Mouse (Mus musculus): Measurements from ENCODE around the gene Rprd1b. TPM values are rescaled to one million over a fixed set of nuclear protein-coding genes. Genes with fewer than 3 reads are reported as not detected.
A peak's percentile ranks its signal among the peaks of the same experiment; 100 is the strongest.

Rprd1b gene
- polyA plus RNA-seq, 1 experiment from 2014 or later = 50.9 TPM

- Histone ChIP-seq H3K27ac (ENCODE audit: low read depth) (peak overlapping the region; percentile 90), H3K4me1 (ENCODE audit: insufficient read depth) (peaks cover 16% of the 10 kb centered on the region), H3K4me2 (peak overlapping the region; percentile 81), H3K9me3 (ENCODE audit: low read depth, low read length) (no peaks in the 10 kb centered on the region), H3K36me3 (ENCODE audit: insufficient read depth) (no peaks in the 10 kb centered on the region), H3K4me3 (ENCODE audit: low read depth, low read length) (no peak overlapping the region), H3K27me3 (ENCODE audit: insufficient read depth, low read length) (no peaks in the 10 kb centered on the region), H3K9ac (no peak overlapping the region)
- peak; percentile 69 for DNase-seq
- 32% methylated on average over 6 of the region's 6 CpGs for WGBS
- peak; percentile 72; the same call in 1 of the 2 replicates for ATAC-seq (ENCODE audit: insufficient read depth)
- TF ChIP-seq CTCF (IDR thresholded peaks at IDR 0.05; ENCODE audit: low read depth) = no peak
These were observed 124.5 kb downstream of the Rprd1b start for GRCm38 (mm10) chr2:158152685-158153309.

- H3K4me2 ChIP-seq = peak overlapping the region; percentile 81
- no peaks in the 10 kb centered on the region for H3K27me3 ChIP-seq (ENCODE audit: insufficient read depth, low read length)
- WGBS = under 1% methylated on average over 22 of the region's 22 CpGs
- no peaks in the 10 kb centered on the region for H3K9me3 ChIP-seq (ENCODE audit: low read depth, low read length)
- ATAC-seq (ENCODE audit: insufficient read depth) = peak; percentile 79
- peak overlapping the region; percentile 90 for H3K27ac ChIP-seq (ENCODE audit: low read depth)
- no peaks in the 10 kb centered on the region for H3K36me3 ChIP-seq (ENCODE audit: insufficient read depth)
- H3K4me3 ChIP-seq (ENCODE audit: low read depth, low read length) = peak overlapping the region; percentile 38
- H3K9ac ChIP-seq = peak overlapping the region; percentile 55
- no peak for TF ChIP-seq CTCF (IDR thresholded peaks at IDR 0.05; ENCODE audit: low read depth)
- peaks cover 16% of the 10 kb centered on the region for H3K4me1 ChIP-seq (ENCODE audit: insufficient read depth)
- DNase-seq = peak; percentile 76
These were observed 125.5 kb downstream of the Rprd1b start for GRCm38 (mm10) chr2:158153728-158154343.

- H3K27ac ChIP-seq (ENCODE audit: low read depth) = peak overlapping the region; percentile 90
- no peaks in the 10 kb centered on the region for H3K9me3 ChIP-seq (ENCODE audit: low read depth, low read length)
- no peaks in the 10 kb centered on the region for H3K36me3 ChIP-seq (ENCODE audit: insufficient read depth)
- peaks cover 21% of the 10 kb centered on the region for H3K4me1 ChIP-seq (ENCODE audit: insufficient read depth)
- 60% methylated on average over 8 of the region's 8 CpGs for WGBS
- DNase-seq = no peak
- ATAC-seq (ENCODE audit: insufficient read depth) = no peak
- peak overlapping the region; percentile 81; the same call in 1 of the 2 replicates for H3K4me2 ChIP-seq
- TF ChIP-seq CTCF (IDR thresholded peaks at IDR 0.05; ENCODE audit: low read depth) = no peak
- no peak overlapping the region for H3K9ac ChIP-seq
- no peaks in the 10 kb centered on the region for H3K27me3 ChIP-seq (ENCODE audit: insufficient read depth, low read length)
- H3K4me3 ChIP-seq (ENCODE audit: low read depth, low read length) = no peak overlapping the region
These were observed 126.3 kb downstream of the Rprd1b start for GRCm38 (mm10) chr2:158154641-158155040.

GRCm38 (mm10) chr2:158155101-158155500, 126.8 kb downstream of the Rprd1b start:
- Histone ChIP-seq H3K9ac (no peak overlapping the region), H3K27me3 (ENCODE audit: insufficient read depth, low read length) (no peaks in the 10 kb centered on the region), H3K4me3 (ENCODE audit: low read depth, low read length) (no peak overlapping the region), H3K9me3 (ENCODE audit: low read depth, low read length) (no peaks in the 10 kb centered on the region), H3K4me1 (ENCODE audit: insufficient read depth) (peaks cover 24% of the 10 kb centered on the region), H3K27ac (ENCODE audit: low read depth) (no peak overlapping the region), H3K4me2 (no peak overlapping the region), H3K36me3 (ENCODE audit: insufficient read depth) (no peaks in the 10 kb centered on the region)
- no peak for ATAC-seq (ENCODE audit: insufficient read depth)
- DNase-seq = no peak
- no peak for TF ChIP-seq CTCF (IDR thresholded peaks at IDR 0.05; ENCODE audit: low read depth)
- 79% methylated on average over 7 of the region's 7 CpGs for WGBS

GRCm38 (mm10) chr2:158155615-158156014, 127.3 kb downstream of the Rprd1b start:
- Histone ChIP-seq H3K9ac (no peak overlapping the region), H3K4me3 (ENCODE audit: low read depth, low read length) (no peak overlapping the region), H3K27ac (ENCODE audit: low read depth) (no peak overlapping the region), H3K27me3 (ENCODE audit: insufficient read depth, low read length) (no peaks in the 10 kb centered on the region), H3K36me3 (ENCODE audit: insufficient read depth) (no peaks in the 10 kb centered on the region), H3K4me1 (ENCODE audit: insufficient read depth) (peaks cover 27% of the 10 kb centered on the region), H3K4me2 (no peak overlapping the region), H3K9me3 (ENCODE audit: low read depth, low read length) (no peaks in the 10 kb centered on the region)
- TF ChIP-seq CTCF (IDR thresholded peaks at IDR 0.05; ENCODE audit: low read depth) = no peak
- 63% methylated on average over 2 of the region's 2 CpGs for WGBS
- ATAC-seq (ENCODE audit: insufficient read depth) = no peak
- no peak for DNase-seq

- no peak for ATAC-seq (ENCODE audit: insufficient read depth)
- WGBS = 76% methylated on average over 9 of the region's 9 CpGs
- peak overlapping the region; percentile 24; the same call in 1 of the 2 replicates for H3K27ac ChIP-seq (ENCODE audit: low read depth)
- no peak for TF ChIP-seq CTCF (IDR thresholded peaks at IDR 0.05; ENCODE audit: low read depth)
- no peaks in the 10 kb centered on the region for H3K9me3 ChIP-seq (ENCODE audit: low read depth, low read length)
- H3K27me3 ChIP-seq (ENCODE audit: insufficient read depth, low read length) = no peaks in the 10 kb centered on the region
- no peak overlapping the region for H3K4me3 ChIP-seq (ENCODE audit: low read depth, low read length)
- DNase-seq = no peak
- H3K4me2 ChIP-seq = no peak overlapping the region
- no peak overlapping the region for H3K9ac ChIP-seq
- peaks cover 27% of the 10 kb centered on the region for H3K4me1 ChIP-seq (ENCODE audit: insufficient read depth)
- no peaks in the 10 kb centered on the region for H3K36me3 ChIP-seq (ENCODE audit: insufficient read depth)
These were observed 128.2 kb downstream of the Rprd1b start for GRCm38 (mm10) chr2:158156487-158156886.

GRCm38 (mm10) chr2:158157654-158158053, 129.4 kb downstream of the Rprd1b start:
- H3K4me3 ChIP-seq (ENCODE audit: low read depth, low read length) = no peak overlapping the region
- H3K36me3 ChIP-seq (ENCODE audit: insufficient read depth) = no peaks in the 10 kb centered on the region
- H3K9ac ChIP-seq = no peak overlapping the region
- WGBS = 60% methylated on average over 8 of the region's 8 CpGs
- no peak for TF ChIP-seq CTCF (IDR thresholded peaks at IDR 0.05; ENCODE audit: low read depth)
- H3K4me2 ChIP-seq = no peak overlapping the region
- H3K4me1 ChIP-seq (ENCODE audit: insufficient read depth) = peaks cover 27% of the 10 kb centered on the region
- no peak for DNase-seq
- no peak overlapping the region for H3K27ac ChIP-seq (ENCODE audit: low read depth)
- no peaks in the 10 kb centered on the region for H3K27me3 ChIP-seq (ENCODE audit: insufficient read depth, low read length)
- ATAC-seq (ENCODE audit: insufficient read depth) = no peak
- no peaks in the 10 kb centered on the region for H3K9me3 ChIP-seq (ENCODE audit: low read depth, low read length)
